Mouse (Mus musculus): ENCODE results near the gene Epm2a. TPM values are rescaled to one million over a fixed set of nuclear protein-coding genes. Genes with fewer than 3 reads are reported as not detected.

The Epm2a gene
- total RNA-seq, 2 experiments from 2014 or later: 35.1 to 35.8 TPM

DNA sequence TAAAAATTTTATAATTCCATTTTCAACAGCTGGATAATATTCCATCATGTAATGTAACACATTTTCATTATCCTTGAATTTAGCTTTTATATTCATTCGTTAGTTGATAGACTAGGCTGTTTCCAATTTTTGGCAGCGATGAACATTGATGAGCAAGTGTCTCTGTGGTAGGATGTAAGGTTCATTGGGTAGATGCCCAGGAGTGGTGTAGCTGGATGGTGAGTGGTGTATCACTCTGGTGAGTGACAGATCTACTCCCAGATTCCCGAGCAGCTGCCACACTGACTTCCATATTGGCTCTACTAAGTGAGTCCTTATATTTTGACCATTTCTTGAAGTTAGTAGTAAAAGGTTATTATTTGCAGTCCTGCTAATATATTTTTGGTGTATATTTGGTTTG is 76.9 kb downstream of the Epm2a start:
- DNase-seq (ENCODE audit: low spot score in 2 of 2): no peak

DNA sequence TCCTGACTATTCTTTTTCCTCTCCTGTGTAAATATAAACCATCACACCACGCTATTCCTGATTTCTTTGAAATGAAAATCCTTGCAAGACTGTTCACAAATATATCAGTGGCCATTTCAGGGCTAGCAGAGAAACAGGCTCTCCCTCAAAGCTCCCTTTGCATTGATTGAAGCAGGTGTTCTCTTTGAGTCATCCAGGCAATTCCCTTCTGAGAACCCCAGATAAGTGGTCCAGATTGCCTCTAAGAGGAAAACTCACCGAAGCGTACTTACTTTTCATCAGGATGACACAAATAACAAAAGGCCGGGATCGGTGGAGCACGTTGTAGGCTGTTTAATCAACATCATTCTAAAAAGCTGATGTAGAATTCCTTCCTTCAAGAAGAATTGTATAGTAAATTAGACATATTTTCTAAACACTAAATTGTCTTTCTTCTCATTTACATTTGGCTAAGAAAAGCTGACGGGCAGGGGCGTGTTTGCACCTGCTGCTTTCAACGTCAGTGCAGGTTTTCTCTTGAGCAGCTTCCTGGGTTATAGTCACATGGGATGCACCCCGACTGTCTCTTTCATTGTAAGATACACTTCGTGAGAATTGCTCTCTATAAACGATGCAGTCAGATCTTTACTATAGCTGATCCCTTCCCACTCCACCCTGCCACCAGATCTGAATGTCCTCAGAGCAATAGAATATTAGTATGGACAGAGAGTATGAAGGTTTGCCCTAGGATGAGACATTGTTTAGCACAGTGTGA is 86.0 kb downstream of the Epm2a start:
- no peak for DNase-seq (ENCODE audit: low spot score in 2 of 2)

DNA sequence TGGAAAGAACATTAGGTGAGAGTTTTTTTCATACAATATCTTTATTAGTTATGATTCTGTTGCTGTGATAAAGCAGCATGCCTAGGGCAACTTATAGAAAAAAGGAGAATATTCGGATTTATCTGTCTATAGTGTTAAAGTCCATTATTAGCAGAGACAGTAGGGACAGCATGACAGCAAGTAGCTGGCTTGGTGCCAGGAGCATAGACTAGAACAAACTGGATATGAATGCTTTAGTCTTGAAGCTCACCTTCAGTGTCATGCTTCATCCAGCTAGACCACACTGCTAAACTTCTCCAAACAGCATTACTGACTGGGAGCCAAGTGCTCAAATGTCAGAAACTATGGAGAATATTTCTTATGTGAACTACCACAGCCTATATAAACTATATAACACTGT is 93.8 kb downstream of the Epm2a start:
- DNase-seq (ENCODE audit: low spot score in 2 of 2): no peak

DNA sequence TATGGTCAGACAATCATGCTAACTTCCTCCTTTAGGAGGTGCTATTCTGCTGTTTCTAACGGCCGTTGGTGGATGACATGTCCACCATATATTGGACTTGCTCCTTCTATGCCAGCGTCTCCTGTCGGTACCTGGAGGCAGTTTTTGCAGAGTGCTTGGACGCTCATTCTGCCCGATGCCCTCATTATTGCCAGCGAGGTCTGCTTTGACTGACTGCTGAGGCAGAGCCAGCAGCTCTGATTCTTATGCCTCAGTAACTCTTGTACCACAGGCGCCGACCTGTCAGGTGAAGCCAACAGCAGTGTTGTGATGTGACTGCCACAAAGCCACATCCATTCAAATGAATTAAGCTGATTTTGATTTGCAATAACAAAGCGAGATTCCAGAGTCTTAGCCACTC is 95.3 kb downstream of the Epm2a start:
- DNase-seq (ENCODE audit: low spot score in 2 of 2): no peak

DNA sequence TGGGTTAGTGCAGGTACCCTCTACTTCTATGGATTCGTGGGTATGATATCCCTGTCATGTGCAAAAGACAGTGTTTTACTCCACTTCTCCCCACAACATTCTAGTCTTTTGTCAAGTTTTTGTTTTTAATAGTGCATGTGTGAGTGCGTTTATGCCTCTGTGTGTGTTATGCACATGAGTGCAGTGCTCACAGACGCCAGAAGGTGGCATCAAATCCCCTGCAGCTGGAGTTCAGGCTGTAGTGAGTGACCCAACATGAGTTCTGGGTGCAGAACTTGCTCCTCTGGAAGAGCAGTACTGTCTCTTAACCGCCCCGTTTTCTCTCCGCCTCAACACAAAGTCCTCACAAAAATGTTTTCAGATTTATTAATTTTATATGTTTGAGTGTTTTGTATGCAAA is 96.1 kb downstream of the Epm2a start:
- DNase-seq (ENCODE audit: low spot score in 2 of 2): no peak

DNA sequence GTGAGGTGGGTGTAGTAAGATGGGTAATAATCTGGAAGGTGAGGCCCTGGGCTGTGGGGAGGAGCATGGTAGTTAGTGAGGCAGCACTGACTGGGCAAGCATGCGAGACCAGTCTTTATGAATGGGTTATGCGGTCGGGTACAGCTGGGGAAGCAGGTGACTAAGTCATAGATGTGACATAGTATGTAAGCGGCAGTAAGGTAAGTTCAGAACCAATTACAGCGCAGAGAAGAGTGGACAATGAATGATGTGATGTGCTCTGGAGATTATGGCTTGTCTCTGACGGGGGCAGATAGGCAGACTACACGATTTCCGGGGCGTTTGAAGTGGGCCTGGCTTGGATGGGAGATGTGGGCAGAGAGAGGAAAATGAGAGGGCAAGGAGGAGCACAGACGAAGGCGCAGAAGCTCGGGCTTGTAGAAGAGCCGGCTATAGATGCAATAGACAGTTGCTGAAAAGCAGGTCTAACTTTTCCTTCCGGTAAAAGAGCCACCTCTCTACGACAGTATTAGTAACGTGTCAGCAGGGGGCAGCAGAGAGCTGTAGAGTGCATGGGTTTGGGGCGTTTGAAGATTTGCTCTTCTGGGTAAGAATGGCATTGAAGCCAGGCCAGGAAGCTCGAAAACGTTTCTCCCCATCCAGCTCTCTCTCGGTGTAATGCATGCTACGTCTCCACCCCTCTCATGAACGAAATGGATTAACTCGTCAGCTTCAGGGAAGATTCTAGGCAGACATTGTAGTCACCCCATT is 106.5 kb downstream of the Epm2a start:
- peak; percentile 93 to 96 for DNase-seq (ENCODE audit: low spot score in 2 of 2)

DNA sequence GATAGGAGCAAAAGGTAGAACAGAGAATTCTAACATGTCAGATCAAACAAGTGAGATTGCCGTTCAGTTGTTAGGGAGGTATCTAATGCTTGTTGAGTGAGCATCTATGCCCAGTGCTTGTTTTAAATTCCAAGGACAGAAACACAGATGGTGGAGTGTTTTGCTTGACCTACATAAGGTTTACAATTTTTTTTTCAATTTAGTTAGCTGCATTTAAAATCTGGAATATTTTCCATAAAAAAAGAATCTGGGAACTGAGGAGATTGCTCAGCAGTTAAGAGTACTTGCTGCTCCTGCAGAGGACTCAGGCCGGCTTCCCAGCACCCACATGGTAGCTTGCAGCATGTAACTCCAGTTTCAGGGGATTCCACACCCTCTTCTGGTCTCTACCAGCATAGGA is 109.3 kb downstream of the Epm2a start:
- no peak for DNase-seq (ENCODE audit: low spot score in 2 of 2)

DNA sequence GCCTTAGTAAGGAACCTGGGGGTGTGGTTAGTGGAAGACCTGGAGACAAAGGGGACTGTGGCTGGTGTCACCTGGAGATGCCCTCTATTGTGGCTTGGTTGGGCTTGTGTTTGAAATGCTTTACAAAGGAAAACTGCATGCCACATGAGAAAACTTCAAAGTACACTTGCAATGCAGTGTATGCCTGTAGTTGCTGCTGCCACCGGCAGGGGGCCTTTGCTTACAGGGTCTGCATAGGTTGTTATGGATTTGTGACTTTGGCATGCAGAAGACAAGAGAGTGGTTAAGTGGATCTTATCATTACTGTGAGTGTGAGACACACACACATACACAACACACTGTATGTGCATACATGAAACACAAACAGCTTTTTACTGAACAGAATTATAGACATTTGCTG is 114.2 kb downstream of the Epm2a start:
- DNase-seq (ENCODE audit: low spot score in 2 of 2): no peak

DNA sequence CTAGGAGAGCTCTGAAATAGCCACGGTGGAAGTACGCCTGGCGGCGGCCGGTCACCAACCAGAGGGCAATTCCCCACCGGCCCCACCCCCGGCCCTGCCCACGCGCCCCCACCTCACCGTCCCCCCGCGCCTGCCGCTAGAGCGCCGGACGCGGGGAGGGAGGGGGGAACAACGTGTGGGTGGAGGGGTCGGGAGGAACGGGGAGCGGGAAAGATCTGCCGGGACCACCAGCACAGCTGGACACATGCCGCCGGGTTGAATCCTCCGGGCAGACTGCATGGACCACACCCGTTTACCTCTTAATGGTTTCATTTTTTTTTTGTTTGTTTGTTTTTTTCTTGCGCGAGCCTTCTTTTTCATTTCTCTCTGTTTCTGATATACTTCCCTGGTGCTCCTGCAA is 148.8 kb downstream of the Epm2a start:
- peak; percentile 69 to 85 for DNase-seq (ENCODE audit: low spot score in 2 of 2)

Other genes with a start within 250 kb of the Epm2a start
- gene Shprh, start 194.0 kb upstream of the Epm2a start, total RNA-seq (2021): 10 to 100 TPM; 40.4 to 43.9 TPM
- gene Fbxo30, start 62.1 kb upstream of the Epm2a start, total RNA-seq (2021): 10 to 100 TPM; 10.4 TPM

Measured in left cerebral cortex, adult 18-20 months (tissue).